Mouse (Mus musculus) erythroid progenitor cell, adult 5-6 weeks (primary cell): ENCODE measurements around the gene Ap3m1. TPM values are rescaled to one million over a fixed set of nuclear protein-coding genes. Genes with fewer than 3 reads are reported as not detected.

Source experiments
- ATAC-seq: replicated peaks from 2 replicates; pipeline ENCODE4 v1.8.0; 2016; ENCODE audit warnings: moderate number of reproducible peaks, mild to moderate bottlenecking, moderate TSS enrichment, inconsistent platforms; ENCODE audit not compliant: poor library complexity, low FRiP score, severe bottlenecking
- total RNA-seq, 2 experiments: library from RNA; stranded (forward) in 1 of 2; stranded (reverse) in 1 of 2; fragments of 150-400 nt in 1 of 2; fragments of 186-747, 209-891 nt in 1 of 2; gene quantifications; 2 replicates each; pipeline versions ENCODE4 v1.2.3 to v1.2.4; 2015 to 2017; ENCODE audit warnings: low replicate concordance in 2 of 2

The Ap3m1 gene
- total RNA-seq, 2 experiments from 2014 or later: 18.4 to 53.3 TPM

- peak; percentile 54 for ATAC-seq
These were observed 22.4 kb upstream of the Ap3m1 start for GRCm38 (mm10) chr14:21074398-21075320.

DNA sequence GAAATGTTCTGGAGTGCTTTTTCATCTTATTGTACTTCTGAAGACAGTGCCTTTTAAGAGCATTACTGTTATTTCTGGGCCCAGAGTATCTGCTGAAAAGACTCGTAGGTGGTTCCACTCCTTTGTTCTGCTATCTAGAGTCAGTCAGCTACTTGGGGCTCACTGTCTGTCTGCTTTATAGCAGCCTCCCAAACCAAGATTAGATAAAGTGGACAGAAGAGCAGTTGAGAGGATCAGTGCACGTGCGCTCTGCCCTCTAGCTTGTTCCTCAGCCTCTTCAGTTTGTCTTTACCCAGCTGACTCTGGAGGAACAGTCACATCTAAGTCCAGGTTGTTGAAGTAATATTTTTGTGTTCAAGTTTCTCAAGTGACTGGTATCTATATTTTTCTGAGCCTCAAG is 21.7 kb upstream of the Ap3m1 start:
- ATAC-seq: peak; percentile 22; the same call in 1 of the 2 replicates

GRCm38 (mm10) chr14:21069594-21069993 is 17.3 kb upstream of the Ap3m1 start:
- no peak for ATAC-seq

- no peak for ATAC-seq
These were observed 13.3 kb upstream of the Ap3m1 start for GRCm38 (mm10) chr14:21065490-21066162.

- ATAC-seq: no peak
These were observed 12.0 kb upstream of the Ap3m1 start for GRCm38 (mm10) chr14:21064321-21064720.

DNA sequence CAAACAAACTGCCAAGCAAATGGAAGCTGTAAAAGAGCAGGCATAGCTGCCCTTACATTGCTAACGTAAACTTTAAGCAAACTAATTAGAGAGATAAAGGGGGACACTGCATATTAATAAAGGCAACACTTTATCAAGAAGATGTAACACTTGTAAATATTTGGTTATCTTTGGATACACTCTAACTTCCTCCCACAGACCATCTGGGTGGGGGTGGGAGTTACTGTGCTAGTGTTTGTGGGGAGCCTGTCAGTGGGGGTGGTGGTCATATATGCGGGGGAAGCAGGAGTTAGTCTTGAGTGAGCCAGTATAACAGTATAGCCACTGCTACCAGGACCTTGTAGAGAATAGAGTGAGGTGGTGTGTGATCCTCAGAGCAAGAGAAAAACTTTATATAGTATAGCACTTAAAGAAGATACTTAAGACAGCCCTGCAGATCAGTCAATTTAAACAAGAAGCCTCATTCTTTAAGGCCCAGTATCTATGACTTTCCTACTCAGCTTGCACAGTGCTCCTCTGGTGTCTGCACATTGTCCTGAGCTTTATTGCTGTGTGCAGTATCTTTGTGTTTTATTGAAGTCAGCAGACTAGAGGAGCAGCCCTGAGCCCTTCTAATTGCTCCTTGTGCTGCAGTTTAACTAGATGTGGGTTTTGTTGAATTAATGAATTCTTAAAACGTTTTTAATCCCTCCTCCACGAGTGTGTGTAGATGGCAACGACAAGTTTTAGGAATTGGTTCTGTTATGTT is 10.6 kb upstream of the Ap3m1 start:
- ATAC-seq: no peak

GRCm38 (mm10) chr14:21058972-21059371 is 6.7 kb upstream of the Ap3m1 start:
- no peak for ATAC-seq

DNA sequence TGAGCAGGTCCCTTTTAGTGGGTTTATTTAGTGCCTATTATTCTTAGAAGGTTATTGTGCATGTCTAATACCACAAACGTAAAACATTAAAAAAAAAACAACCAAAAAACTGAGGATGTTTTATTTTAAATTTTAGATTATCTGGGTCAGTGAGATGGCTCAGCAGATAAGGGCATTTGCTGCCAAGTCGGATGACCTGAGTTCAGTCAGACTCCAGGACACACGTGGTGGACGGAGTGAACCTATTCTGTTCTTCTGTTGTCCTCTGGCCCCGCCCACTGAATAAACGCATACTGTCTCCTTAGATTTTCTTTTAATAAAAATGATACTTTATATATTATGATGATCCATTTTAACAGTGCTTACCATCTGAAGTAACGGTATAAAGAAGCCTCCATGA is 1.3 kb upstream of the Ap3m1 start:
- no peak for ATAC-seq

GRCm38 (mm10) chr14:21053151-21053550 is 843 bp upstream of the Ap3m1 start:
- no peak for ATAC-seq

DNA sequence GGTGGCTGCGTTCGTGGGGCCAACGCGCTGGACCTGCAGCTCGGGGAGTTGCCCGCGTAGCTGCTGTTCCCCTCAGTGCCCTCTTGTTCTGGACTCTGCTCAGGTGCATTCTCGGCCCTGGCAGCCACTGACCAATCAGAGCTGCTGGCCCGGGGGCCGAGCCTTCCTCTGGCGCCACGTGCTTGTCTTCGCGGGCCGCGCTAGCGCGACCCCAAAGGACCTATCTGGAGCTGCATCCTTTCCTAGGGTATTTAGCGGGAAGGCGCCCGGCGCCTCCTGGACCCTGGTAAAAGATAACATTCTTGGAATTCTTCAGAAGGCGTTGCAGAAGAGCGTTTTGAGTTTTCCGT is 448 bp upstream of the Ap3m1 start:
- ATAC-seq: no peak; the same call in 1 of the 2 replicates

DNA sequence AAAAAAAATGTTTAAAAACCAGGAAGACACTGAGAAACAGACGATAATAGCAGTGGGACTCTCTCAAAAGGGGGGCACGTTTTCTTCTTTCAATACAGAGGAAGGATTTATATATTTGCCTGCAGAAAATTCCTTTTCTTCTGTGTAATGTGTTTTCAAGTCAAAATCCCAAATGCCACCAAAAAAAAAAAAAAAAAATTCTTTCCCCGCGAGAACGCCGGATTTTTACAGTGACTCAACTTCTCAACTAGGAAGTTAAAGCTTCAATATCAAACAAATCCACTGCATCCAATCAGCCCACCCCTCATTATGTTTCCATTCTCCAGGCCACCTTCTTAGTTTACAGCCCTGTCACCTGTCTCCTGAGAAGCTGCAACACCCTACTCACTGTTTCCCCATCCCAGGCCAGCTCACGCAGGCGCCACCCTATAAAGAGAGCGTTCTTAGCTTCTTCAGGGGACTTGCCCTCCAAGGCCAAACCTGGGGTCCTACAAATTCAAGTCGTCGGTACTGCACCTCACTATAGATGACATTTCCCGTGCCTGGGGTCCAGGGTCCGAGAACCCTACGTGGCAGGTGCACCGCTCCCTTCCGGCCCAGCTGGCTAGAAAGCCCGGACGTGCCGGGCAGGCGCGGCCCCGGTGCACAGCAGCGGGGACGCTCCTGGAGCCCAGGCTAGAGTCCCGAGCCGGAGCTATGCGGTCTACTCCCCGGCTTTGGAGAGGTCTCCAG is 762 bp downstream of the Ap3m1 start:
- ATAC-seq: peak; percentile 64

GRCm38 (mm10) chr14:21050734-21051133 is 1.6 kb downstream of the Ap3m1 start:
- ATAC-seq: no peak

- no peak for ATAC-seq
These were observed 3.4 kb downstream of the Ap3m1 start for GRCm38 (mm10) chr14:21048879-21049278.

DNA sequence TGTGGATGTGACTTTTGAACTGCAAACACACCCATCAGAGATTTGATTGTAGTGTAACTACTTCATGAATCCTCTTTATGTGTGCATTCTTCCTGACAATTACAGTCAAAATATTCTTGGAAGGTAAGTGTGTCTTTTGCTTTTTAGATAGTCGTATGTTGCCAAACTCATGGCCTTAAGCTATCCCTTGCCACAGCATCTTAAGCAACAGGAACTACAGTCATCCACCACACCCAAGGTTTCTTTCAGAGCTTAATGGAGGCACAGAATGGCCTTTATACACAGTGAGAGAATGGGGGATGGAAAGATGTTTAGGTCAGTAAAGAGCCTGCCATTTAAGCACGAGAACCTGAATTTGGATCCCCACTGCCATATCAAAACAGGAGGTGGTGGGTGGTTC is 4.5 kb downstream of the Ap3m1 start:
- no peak for ATAC-seq

DNA sequence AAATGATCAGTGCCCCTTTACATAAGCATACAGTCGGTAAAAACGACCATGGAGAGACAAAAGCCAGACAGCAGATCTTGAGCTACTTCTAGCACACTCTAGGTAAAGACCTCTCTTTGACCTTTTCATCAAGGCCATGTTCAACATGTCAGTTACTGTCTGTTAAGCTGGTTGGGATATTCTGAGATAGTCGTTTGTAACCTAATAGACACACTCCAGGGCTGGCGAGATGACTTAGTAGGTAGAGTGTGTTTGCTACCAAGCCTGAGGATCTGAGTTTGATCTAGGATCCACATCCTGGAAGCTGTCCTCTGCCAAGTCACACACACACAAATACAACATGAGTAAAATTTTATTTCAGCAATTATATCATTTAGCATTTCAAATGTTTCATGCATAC is 12.7 kb downstream of the Ap3m1 start:
- no peak for ATAC-seq

GRCm38 (mm10) chr14:21039077-21039476 is 13.2 kb downstream of the Ap3m1 start:
- ATAC-seq: no peak

- no peak for ATAC-seq
These were observed 17.5 kb downstream of the Ap3m1 start for GRCm38 (mm10) chr14:21034791-21035190.

GRCm38 (mm10) chr14:21034271-21034670 is 18.0 kb downstream of the Ap3m1 start:
- no peak for ATAC-seq

DNA sequence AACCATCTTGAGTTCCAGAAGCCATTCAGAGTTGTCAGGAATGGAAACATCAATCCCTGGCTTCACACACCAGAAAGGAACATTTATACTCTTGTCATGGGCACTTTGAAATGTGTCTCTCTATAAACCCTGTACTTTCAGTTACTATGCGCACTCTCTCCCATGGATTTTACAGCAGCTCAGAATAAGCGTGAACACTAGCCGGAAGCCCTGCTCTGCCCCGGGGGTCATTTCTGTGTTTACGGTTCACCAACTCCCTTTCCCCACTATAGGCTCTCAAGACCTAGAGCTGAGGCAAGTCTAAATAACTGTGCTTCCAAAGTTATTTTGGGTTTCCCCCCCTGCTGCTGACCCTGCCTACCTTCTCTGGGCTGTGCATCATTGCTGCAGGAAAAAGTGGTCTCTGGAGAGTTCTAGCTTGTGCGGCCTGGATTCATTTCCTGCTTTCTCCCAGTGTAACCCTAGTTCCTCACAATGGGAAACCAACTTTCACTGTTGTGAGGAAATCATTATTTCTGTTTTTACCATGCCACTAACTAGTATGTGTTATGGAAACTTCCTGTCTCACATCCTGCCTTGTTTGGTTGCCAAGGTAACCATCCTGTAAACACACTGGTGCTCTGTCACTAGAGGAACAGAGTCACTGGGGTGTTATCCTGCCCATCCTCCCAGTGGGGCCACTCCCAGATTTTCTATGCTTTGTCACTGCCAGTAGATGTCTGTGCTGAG is 20.4 kb downstream of the Ap3m1 start:
- no peak for ATAC-seq
